In genomic region chr17:8541974-8542538, GRCm38 (mm10) we compare ENCODE assay signal across 18 mouse cellular contexts. TPM values are rescaled to one million over a fixed set of nuclear protein-coding genes. Genes with fewer than 3 reads are reported as not detected.
A peak's percentile ranks its signal among the peaks of the same experiment; 100 is the strongest.
DNase-seq lines count a peak whose midpoint lies in the region; ATAC-seq lines count a peak whose summit lies in the region.
"Had no signal": no experiment of that assay in that cellular context is flagged by ENCODE, and none has a peak within 500 bp of the region (broad histone marks: within the 10 kb centered on the region; RNA-seq: fewer than 3 reads in every experiment).

No protein-coding gene starts in this region.

- no peaks in the 10 kb centered on the region for H3K36me3 ChIP-seq in midbrain, embryonic 10.5 days
- no peaks in the 10 kb centered on the region for H3K36me3 ChIP-seq in midbrain, embryonic 15.5 days (replicated peaks)
- H3K36me3 ChIP-seq in limb, embryonic 13.5 days, result no peaks in the 10 kb centered on the region
- H3K36me3 ChIP-seq: embryonic facial prominence, embryonic 13.5 days; G1E had no signal

- H3K4me2 ChIP-seq in midbrain, embryonic 15.5 days, result no peak overlapping the region
- H3K4me2 ChIP-seq in limb, embryonic 13.5 days (replicated peaks), result no peak overlapping the region; the same call in 1 of the 2 replicates
- H3K4me2 ChIP-seq: embryonic facial prominence, embryonic 13.5 days had no signal

- H3K9ac ChIP-seq in midbrain, embryonic 15.5 days, result no peak overlapping the region
- H3K9ac ChIP-seq in limb, embryonic 13.5 days, result no peak overlapping the region
- H3K9ac ChIP-seq: embryonic facial prominence, embryonic 13.5 days had no signal

- no peak overlapping the region for H3K27ac ChIP-seq in midbrain, embryonic 10.5 days (replicated peaks)
- no peak overlapping the region for H3K27ac ChIP-seq in midbrain, embryonic 15.5 days
- no peak overlapping the region; the same call in 1 of the 2 replicates for H3K27ac ChIP-seq in limb, embryonic 13.5 days
- H3K27ac ChIP-seq: embryonic facial prominence, embryonic 13.5 days had no signal

- peak; percentile 16 for DNase-seq in cerebellum, adult 11 months
- DNase-seq in cerebellum, adult 8-10 months, result no peak
- DNase-seq in midbrain, embryonic 10.5 days (ENCODE audit: low spot score), result peak; percentile 40
- DNase-seq in embryo, embryonic 11 days, result peak; percentile 60
- no peak for DNase-seq in lung, postnatal 36 days
- DNase-seq in adrenal gland, postnatal 14 days, result no peak
- DNase-seq: lung, postnatal 10 days had no signal

- 71% methylated on average over 14 of the region's 14 CpGs for WGBS in midbrain, embryonic 10.5 days
- 66% methylated on average over 14 of the region's 14 CpGs for WGBS in midbrain, embryonic 15.5 days
- 34% methylated on average over 14 of the region's 14 CpGs for WGBS in limb, embryonic 13.5 days

- no peak overlapping the region for H3K4me3 ChIP-seq in midbrain, embryonic 10.5 days
- H3K4me3 ChIP-seq in midbrain, embryonic 15.5 days, result no peak overlapping the region
- no peak overlapping the region for H3K4me3 ChIP-seq in limb, embryonic 13.5 days
- H3K4me3 ChIP-seq: embryonic facial prominence, embryonic 13.5 days had no signal

- no peaks in the 10 kb centered on the region for H3K27me3 ChIP-seq in midbrain, embryonic 10.5 days (ENCODE audit: low read depth, poor library complexity, severe bottlenecking)
- H3K27me3 ChIP-seq in midbrain, embryonic 15.5 days (replicated peaks), result no peaks in the 10 kb centered on the region
- no peaks in the 10 kb centered on the region for H3K27me3 ChIP-seq in limb, embryonic 13.5 days
- H3K27me3 ChIP-seq: embryonic facial prominence, embryonic 13.5 days had no signal

- no peaks in the 10 kb centered on the region for H3K9me3 ChIP-seq in midbrain, embryonic 10.5 days (replicated peaks)
- H3K9me3 ChIP-seq in midbrain, embryonic 15.5 days, result no peaks in the 10 kb centered on the region
- 0 out of 2 replicates have a peak, but pooled peaks cover 3% of the 10 kb centered on the region for H3K9me3 ChIP-seq in limb, embryonic 13.5 days
- H3K9me3 ChIP-seq: embryonic facial prominence, embryonic 13.5 days had no signal

- H3K4me1 ChIP-seq in midbrain, embryonic 10.5 days, result 0 out of 2 replicates have a peak, but pooled peaks cover 4% of the 10 kb centered on the region
- H3K4me1 ChIP-seq in midbrain, embryonic 15.5 days, result no peaks in the 10 kb centered on the region
- H3K4me1 ChIP-seq in limb, embryonic 13.5 days, result peaks cover 11% of the 10 kb centered on the region

- no peak for ATAC-seq in midbrain, embryonic 15.5 days (replicated peaks)
- ATAC-seq in limb, embryonic 13.5 days (ENCODE audit: low FRiP score, low read depth), result peak; percentile 36; the same call in 1 of the 2 replicates
- ATAC-seq: midbrain, embryonic 16.5 days had no signal

RNA-seq across cellular contexts. Expression of gene Pde10a, which starts 16.9 kb away (rescaled TPM):
- 4.3 and 5.3 TPM in 2 replicates for polyA plus RNA-seq in midbrain, embryonic 10.5 days (2016; fragmentation: Nextera tagmentation; extraction: Ambion mirVana)
- polyA plus RNA-seq in midbrain, embryonic 15.5 days (2015; fragmentation: Nextera tagmentation; extraction: Ambion mirVana), result 14.9 and 17.3 TPM in 2 replicates
- polyA plus RNA-seq in limb, embryonic 13.5 days (2015; fragmentation: Nextera tagmentation; extraction: Ambion mirVana), result 2.4 TPM in 2 replicates
- 25.0 and 33.0 TPM in 2 replicates for total RNA-seq in adrenal gland, postnatal 14 days (2021)
- polyA plus RNA-seq: G1E had no signal

RNA-seq across cellular contexts. Expression of gene Gm17087, which starts 24.7 kb away (rescaled TPM):
- not detected in 2 replicates for polyA plus RNA-seq in midbrain, embryonic 10.5 days (2016; fragmentation: Nextera tagmentation; extraction: Ambion mirVana)
- not detected in 2 replicates for polyA plus RNA-seq in midbrain, embryonic 15.5 days (2015; fragmentation: Nextera tagmentation; extraction: Ambion mirVana)
- not detected in 2 replicates for polyA plus RNA-seq in limb, embryonic 13.5 days (2015; fragmentation: Nextera tagmentation; extraction: Ambion mirVana)
- total RNA-seq in adrenal gland, postnatal 14 days (2021), result not detected in 2 replicates
- total RNA-seq: G1E; gastrocnemius, adult 8-10 months; liver, adult 2 months had no signal
- polyA plus RNA-seq: embryonic facial prominence, embryonic 13.5 days; G1E; heart, embryonic 14.5 days; intestine, embryonic 14.5 days; liver, adult 2 months; midbrain, embryonic 16.5 days; spleen, adult 2 months; thymus, postnatal 0 days had no signal

Comparison
In these comparisons a context has a peak if more than half of its experiments do, and no peak if none do; other contexts are left out.
1. DNase-seq: peak in cerebellum, adult 11 months (single experiment), midbrain, embryonic 10.5 days (single experiment) and embryo, embryonic 11 days (single experiment); none in cerebellum, adult 8-10 months (single experiment), lung, postnatal 36 days (single experiment) and adrenal gland, postnatal 14 days (single experiment).